Mouse (Mus musculus) bone marrow, adult 2 months (tissue): ENCODE results near the gene Eaf2.

Experiments used
- CTCF ChIP-seq: fragments of 200-500 bp; IDR thresholded peaks from 2 replicates; pipeline ENCODE4 v1.5.1; 2011; ENCODE audit warnings: low read length, control low read depth; ENCODE audit not compliant: control insufficient read depth, insufficient read depth
- POLR2A ChIP-seq: fragments of 200-500 bp; IDR thresholded peaks from 2 replicates; pipeline ENCODE4 v1.6.1; 2011; ENCODE audit warnings: low read depth, mild to moderate bottlenecking, control low read depth, low read length, borderline replicate concordance; ENCODE audit not compliant: control insufficient read depth

DNA sequence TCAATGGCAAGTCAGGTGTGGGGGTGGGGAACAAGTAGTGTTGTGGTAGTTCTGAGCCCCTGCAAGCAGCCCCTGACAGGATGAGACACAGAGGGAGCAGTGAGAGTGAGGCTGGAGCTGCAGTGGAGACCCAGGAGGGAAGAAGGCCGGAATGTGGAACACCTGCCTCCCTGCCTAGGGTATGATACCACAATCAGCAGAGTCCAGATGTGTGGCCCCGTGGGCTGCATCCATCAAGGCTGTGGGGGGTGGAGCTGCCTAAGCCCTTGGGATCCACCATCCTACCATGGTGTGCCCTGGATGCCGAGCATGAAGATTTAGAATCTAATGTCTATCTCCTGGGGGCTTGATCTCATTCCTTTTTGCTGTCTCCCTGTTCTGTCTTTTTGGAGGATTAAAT, 61.1 kb downstream of the Eaf2 start:
- TF ChIP-seq CTCF (no peak), POLR2A (no peak)
